Mouse (Mus musculus) left cerebral cortex, adult 18-20 months (tissue): ENCODE results near the gene Hoxa5. TPM values are rescaled to one million over a fixed set of nuclear protein-coding genes. Genes with fewer than 3 reads are reported as not detected.
A peak's percentile ranks its signal among the peaks of the same experiment; 100 is the strongest.

Experiments
- DNase-seq, 2 experiments: peaks; one replicate each; pipeline ENCODE4 v3.0.0; 2021 to 2022; ENCODE audit warnings: low spot score in 2 of 2, mixed read lengths in 1 of 2
- total RNA-seq, 2 experiments: library from RNA; stranded (reverse); gene quantifications; 2 replicates each; pipeline ENCODE4 v1.2.3; 2021

The Hoxa5 gene
- total RNA-seq, 2 experiments from 2014 or later = not detected

- DNase-seq = peak in 1 of 2 experiments; percentile 58
Measured at GRCm38 (mm10) chr6:52240389-52241000, 36.1 kb upstream of the Hoxa5 start, which contains the start of gene Hoxa10. Hoxa10 (minus strand) TSS chr6:52240854.

GRCm38 (mm10) chr6:52239625-52240388 is 35.4 kb upstream of the Hoxa5 start:
- DNase-seq = no peak

- DNase-seq = no peak
Measured at GRCm38 (mm10) chr6:52238976-52239375, 34.6 kb upstream of the Hoxa5 start.

GRCm38 (mm10) chr6:52238155-52238545 is 33.8 kb upstream of the Hoxa5 start:
- DNase-seq = no peak

GRCm38 (mm10) chr6:52237346-52238154 is 33.2 kb upstream of the Hoxa5 start:
- no peak for DNase-seq

- DNase-seq = no peak
Measured at GRCm38 (mm10) chr6:52236806-52237205, 32.4 kb upstream of the Hoxa5 start.

- no peak for DNase-seq
Measured at GRCm38 (mm10) chr6:52235866-52236265, 31.5 kb upstream of the Hoxa5 start.

- no peak for DNase-seq
Measured at GRCm38 (mm10) chr6:52235267-52235666, 30.9 kb upstream of the Hoxa5 start.

- DNase-seq = no peak
Measured at GRCm38 (mm10) chr6:52234428-52235140, 30.2 kb upstream of the Hoxa5 start.

- no peak for DNase-seq
Measured at GRCm38 (mm10) chr6:52233546-52234427, 29.4 kb upstream of the Hoxa5 start.

GRCm38 (mm10) chr6:52232984-52233545 is 28.7 kb upstream of the Hoxa5 start:
- DNase-seq = no peak

- DNase-seq = no peak
Measured at GRCm38 (mm10) chr6:52232568-52232965, 28.2 kb upstream of the Hoxa5 start.

GRCm38 (mm10) chr6:52231885-52232567 is 27.6 kb upstream of the Hoxa5 start:
- DNase-seq = no peak

GRCm38 (mm10) chr6:52230516-52231165 is 26.3 kb upstream of the Hoxa5 start, which contains the start of gene Hoxa9:
Hoxa9 (minus strand) TSS chr6:52231089.
- DNase-seq = no peak

GRCm38 (mm10) chr6:52229558-52230416 is 25.4 kb upstream of the Hoxa5 start:
- DNase-seq = no peak

GRCm38 (mm10) chr6:52228475-52229465 is 24.4 kb upstream of the Hoxa5 start:
- DNase-seq = no peak
